Mouse (Mus musculus) thymus, adult 2 months (tissue): ENCODE measurements around the gene Ints1.

Experiments used
- CTCF ChIP-seq: fragments of 200-500 bp; IDR thresholded peaks from 2 replicates; pipeline ENCODE4 v1.5.1; 2012; ENCODE audit warnings: mild to moderate bottlenecking, control low read depth, low read length, moderate library complexity, borderline replicate concordance; ENCODE audit not compliant: control insufficient read depth, poor library complexity, insufficient read depth; ENCODE audit errors: extremely low read depth
- POLR2A ChIP-seq: fragments of 200-500 bp; IDR thresholded peaks from 2 replicates; pipeline ENCODE4 v1.6.1; 2012; ENCODE audit warnings: mild to moderate bottlenecking, low read length, control low read depth, moderate library complexity; ENCODE audit not compliant: control insufficient read depth, poor library complexity, insufficient read depth; ENCODE audit errors: extremely low read depth

GRCm38 (mm10) chr5:139792966-139793337 is 17.5 kb upstream of the Ints1 start:
- TF ChIP-seq CTCF, result no peak
- no peak for TF ChIP-seq POLR2A
